Mouse (Mus musculus) right cerebral cortex, postnatal 10 days (tissue): ENCODE results near the gene Lrrc75b.

Source experiments
- DNase-seq, 2 experiments: peaks; one replicate each; pipeline ENCODE4 v3.0.0; 2021; ENCODE audit warnings: low spot score in 2 of 2

Lrrc75b gene

GRCm38 (mm10) chr10:75501641-75502040 lies 58.5 kb downstream of the Lrrc75b start:
- DNase-seq = no peak

- DNase-seq = no peak
These were observed 59.8 kb downstream of the Lrrc75b start for GRCm38 (mm10) chr10:75500345-75500744.
